Mouse (Mus musculus) erythroblast, embryonic 14.5 days (primary cell): ENCODE data around the gene Alg2. TPM values are rescaled to one million over a fixed set of nuclear protein-coding genes. Genes with fewer than 3 reads are reported as not detected.
A peak's percentile ranks its signal among the peaks of the same experiment; 100 is the strongest.

Experiments
- H3K27me3 ChIP-seq: 2 replicates; pipeline ENCODE4 v1.6.1; 2012; ENCODE audit warnings: inconsistent platforms; ENCODE audit not compliant: control insufficient read depth
- H3K36me3 ChIP-seq: 2 replicates; pipeline ENCODE4 v1.6.1; 2012; ENCODE audit warnings: mild to moderate bottlenecking, inconsistent platforms; ENCODE audit not compliant: control insufficient read depth
- H3K4me1 ChIP-seq: 2 replicates; pipeline ENCODE4 v1.6.1; 2012; ENCODE audit warnings: inconsistent platforms; ENCODE audit not compliant: control insufficient read depth
- H3K4me3 ChIP-seq: replicated peaks from 2 replicates; pipeline ENCODE3; 2012; ENCODE audit warnings: moderate library complexity, mild to moderate bottlenecking, inconsistent platforms
- H3K9me3 ChIP-seq: 2 replicates; pipeline ENCODE4 v1.6.1; 2012; ENCODE audit warnings: low read length, inconsistent platforms, mixed read lengths; ENCODE audit not compliant: control insufficient read depth
- GATA1 ChIP-seq: IDR thresholded peaks from 2 replicates; pipeline ENCODE4 v1.6.1; 2012; ENCODE audit warnings: low read length, inconsistent platforms, mixed read lengths
- TAL1 ChIP-seq: IDR thresholded peaks from 3 replicates; pipeline ENCODE4 v1.6.1; 2012; ENCODE audit warnings: low read length, inconsistent platforms, mixed read lengths
- polyA plus RNA-seq: library from polyadenylated mRNA; stranded (reverse); fragments of >175 nt; gene quantifications from 2 replicates; pipeline ENCODE4 v1.2.3, GENCODE M21; 2012

Gene Alg2
- polyA plus RNA-seq, 1 experiment = 0.12 TPM

DNA sequence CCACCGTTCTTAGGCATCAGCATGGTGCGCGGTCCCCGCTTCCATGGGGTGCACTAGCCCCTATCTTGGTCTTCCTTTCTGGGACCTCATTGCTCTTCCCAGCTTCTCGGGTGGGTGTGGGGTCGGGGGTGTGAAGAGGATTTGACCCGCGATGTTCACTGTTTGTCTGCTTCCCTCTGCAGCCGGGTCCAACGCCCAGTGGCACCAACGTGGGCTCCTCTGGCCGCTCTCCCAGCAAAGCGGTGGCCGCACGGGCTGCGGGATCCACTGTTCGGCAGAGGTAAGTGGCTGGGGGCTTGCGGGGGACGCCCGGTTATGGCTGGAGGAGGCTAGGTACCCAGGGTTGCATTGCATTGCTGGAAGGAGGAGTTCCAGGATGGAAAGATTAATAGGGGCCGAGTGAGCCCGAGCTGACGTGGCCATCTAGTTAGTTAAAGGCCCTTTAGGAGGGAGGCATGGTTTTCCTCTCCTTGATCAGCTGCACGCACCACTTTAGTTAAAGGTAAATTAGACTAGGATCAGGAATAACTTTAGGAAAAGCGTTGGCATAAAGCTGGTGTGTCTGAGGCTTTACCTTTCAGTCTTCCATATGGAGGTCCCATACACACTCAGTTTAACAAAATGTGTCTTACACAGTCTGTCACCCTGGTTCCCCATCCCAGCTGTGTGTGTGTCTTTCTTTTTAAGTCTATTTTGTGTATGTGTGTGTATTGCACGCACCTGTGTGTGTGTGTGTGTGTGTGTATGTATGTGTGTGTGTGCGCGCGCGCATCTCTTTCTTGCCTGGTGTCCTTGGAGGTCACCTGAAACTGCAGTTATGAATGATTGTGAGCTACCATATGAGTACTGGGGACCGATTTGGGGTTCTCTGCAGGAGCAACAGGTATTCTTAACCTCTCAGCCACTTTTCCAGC lies 854 bp upstream of the Alg2 start:
- peaks cover 62% of the 10 kb centered on the region for H3K36me3 ChIP-seq
- no peak for TF ChIP-seq GATA1
- no peak for TF ChIP-seq TAL1
- peaks cover 31% of the 10 kb centered on the region for H3K4me1 ChIP-seq
- H3K9me3 ChIP-seq = peaks cover 5% of the 10 kb centered on the region
- peak overlapping the region; percentile 79 for H3K4me3 ChIP-seq
- no peaks in the 10 kb centered on the region for H3K27me3 ChIP-seq

DNA sequence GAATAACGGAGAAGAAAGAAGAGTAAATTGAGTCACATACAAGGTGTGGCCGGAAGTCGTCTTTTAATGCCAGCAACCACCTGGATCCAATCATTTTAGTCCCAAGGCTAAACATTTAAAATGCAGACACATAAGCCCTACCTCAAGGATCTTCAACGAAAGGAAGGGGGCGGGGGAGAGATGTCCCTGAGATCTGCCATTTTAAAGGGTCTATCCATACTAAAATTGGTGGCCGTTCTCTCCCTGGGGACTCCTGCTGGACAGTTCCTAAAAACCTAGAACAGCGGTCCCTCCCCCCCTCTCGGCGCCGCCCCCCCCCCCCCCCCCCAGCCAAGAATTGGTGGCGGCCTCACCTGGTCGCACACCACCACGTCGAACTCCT lies 556 bp downstream of the Alg2 start:
- TF ChIP-seq GATA1 (no peak), TAL1 (no peak)
- Histone ChIP-seq H3K36me3 (peaks cover 67% of the 10 kb centered on the region), H3K4me1 (peaks cover 31% of the 10 kb centered on the region), H3K4me3 (peak overlapping the region; percentile 79), H3K27me3 (no peaks in the 10 kb centered on the region), H3K9me3 (peaks cover 9% of the 10 kb centered on the region)

DNA sequence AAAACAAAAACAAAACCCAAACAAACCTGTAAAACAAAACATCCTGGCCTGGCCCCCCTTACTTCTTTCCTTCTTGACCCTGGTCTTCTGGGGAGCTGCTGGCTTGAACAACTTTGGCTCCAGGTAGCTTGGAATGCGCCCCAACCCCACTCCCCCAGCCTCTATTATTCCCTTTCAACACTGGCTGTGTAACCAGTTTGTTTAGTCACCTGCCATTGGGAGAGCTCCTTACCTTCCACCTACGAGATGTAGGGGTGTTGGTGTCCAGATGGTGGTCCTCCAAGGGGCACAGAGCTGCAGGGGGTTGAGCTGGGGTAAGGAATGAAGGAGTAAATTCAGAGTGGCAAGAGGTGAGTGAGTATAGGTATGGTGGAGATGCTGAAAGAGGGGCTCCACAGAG lies 6.9 kb downstream of the Alg2 start:
- Histone ChIP-seq H3K36me3 (peaks cover 54% of the 10 kb centered on the region), H3K4me1 (peaks cover under 1% of the 10 kb centered on the region; the same call in 1 of the 2 replicates), H3K27me3 (no peaks in the 10 kb centered on the region), H3K9me3 (peaks cover 11% of the 10 kb centered on the region), H3K4me3 (no peak overlapping the region)
- no peak for TF ChIP-seq TAL1
- no peak for TF ChIP-seq GATA1

DNA sequence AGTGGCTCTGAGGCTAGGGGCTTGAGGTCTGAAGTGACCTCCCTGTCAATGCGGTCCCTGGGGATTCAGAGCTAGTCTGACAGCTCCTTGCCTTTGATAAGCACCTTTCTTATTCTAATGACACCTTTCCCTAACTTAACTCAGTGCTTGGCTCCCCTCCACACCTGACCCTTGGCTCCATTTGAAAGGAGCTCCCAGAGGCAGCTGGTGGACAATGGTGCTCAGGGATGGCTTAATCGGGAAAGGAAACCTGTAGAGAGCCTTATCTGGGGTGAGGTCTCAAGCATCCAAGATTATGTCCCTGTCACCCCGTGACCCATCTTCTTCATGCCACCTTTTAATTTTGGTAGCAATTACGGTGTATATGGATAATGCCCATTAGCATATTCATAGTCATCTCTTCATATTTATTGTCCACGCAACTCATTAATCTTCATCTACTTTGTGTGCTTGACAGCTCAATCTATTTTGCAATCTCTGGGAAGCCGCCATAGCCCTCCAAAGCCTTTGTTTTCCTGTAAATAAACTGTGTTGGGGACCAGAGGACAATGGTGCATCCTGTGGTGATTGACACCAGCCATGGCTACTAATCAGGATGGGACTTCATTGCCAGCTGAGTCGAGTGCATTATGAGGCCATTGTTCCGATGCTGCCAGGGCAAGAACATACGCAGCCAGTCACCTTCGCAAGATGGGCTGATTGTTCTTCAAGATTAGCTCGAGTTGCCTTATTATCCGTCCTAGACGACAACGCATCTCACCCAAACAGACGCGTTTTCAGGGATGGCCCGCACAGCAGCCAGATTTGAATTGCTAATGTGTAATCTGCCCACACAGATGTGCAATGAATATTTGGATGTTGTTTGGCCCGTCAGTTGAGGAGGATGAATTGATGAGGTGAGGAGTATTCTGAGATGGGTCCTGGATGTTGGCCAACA lies 24.3 kb downstream of the Alg2 start:
- no peak overlapping the region for H3K4me3 ChIP-seq
- no peak for TF ChIP-seq GATA1
- TF ChIP-seq TAL1 = no peak
- no peaks in the 10 kb centered on the region for H3K36me3 ChIP-seq

DNA sequence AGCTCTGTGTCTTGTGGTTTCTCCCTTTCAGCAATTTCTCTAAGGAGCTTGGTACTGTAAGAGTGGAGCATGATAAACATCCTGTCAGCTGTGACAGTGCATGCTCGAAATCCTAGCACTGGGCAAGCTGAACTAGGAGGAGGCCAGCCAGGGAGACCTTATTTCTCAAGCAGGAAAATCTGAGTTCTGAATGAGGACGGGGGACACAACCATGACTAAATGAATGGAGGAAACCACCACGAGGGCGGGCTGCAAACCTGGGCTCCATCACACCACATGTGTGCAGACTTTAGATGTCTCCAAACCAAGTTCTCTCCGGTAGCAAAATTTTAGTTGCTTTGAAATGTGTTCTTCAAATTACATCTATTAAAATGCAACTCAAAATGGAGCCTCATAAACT lies 25.0 kb downstream of the Alg2 start:
- Histone ChIP-seq H3K27me3 (no peaks in the 10 kb centered on the region; the same call in 1 of the 2 replicates), H3K9me3 (no peaks in the 10 kb centered on the region; the same call in 1 of the 2 replicates), H3K36me3 (no peaks in the 10 kb centered on the region), H3K4me1 (no peaks in the 10 kb centered on the region), H3K4me3 (no peak overlapping the region)
- TF ChIP-seq GATA1 = no peak
- no peak for TF ChIP-seq TAL1

More for the DNA sequence above, 24.3 kb downstream of the Alg2 start:
- Histone ChIP-seq H3K4me1 (no peaks in the 10 kb centered on the region), H3K27me3 (no peaks in the 10 kb centered on the region; the same call in 1 of the 2 replicates), H3K9me3 (no peaks in the 10 kb centered on the region; the same call in 1 of the 2 replicates)

DNA sequence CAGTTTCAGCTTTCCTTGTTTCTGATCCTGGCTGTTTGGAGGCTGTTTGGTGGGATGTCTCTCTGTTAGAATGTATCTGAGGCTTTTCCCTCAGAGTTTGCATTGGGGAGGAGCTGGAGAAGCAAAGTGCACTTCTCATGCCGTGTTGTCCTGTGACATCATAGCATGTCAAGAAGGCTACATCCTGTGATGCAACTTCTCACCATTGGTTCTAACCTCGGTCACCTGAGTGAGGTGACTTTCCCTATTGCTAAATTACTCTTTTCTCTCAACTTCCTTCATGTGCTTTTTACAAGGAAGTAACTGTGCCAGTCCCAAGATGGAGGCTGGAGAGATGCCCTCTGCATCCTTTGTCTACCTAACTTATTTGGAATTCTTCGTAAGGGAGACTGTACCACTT lies 25.6 kb downstream of the Alg2 start:
- Histone ChIP-seq H3K36me3 (no peaks in the 10 kb centered on the region), H3K9me3 (no peaks in the 10 kb centered on the region), H3K27me3 (no peaks in the 10 kb centered on the region; the same call in 1 of the 2 replicates), H3K4me1 (no peaks in the 10 kb centered on the region), H3K4me3 (no peak overlapping the region)
- no peak for TF ChIP-seq GATA1
- no peak for TF ChIP-seq TAL1

DNA sequence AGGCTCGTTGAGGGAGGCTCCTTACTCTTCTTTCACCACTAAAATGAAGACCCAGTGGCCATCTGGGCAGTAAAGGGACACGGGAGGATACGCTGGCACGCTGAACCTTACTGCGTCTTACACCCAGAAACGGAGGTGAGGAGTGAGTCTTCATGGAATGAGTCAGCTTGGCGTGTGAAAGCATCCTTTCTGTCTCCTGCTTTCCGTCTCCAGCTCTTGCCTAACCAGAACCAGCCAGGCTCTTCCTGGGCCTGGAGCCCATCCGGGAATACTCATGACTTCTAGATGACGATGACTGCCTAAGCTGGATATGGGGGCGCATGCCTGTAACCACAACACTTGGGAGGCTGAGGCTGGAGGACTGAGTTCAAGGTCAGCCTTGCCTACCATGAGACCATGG lies 33.2 kb downstream of the Alg2 start:
- Histone ChIP-seq H3K36me3 (no peaks in the 10 kb centered on the region), H3K27me3 (peaks cover 7% of the 10 kb centered on the region), H3K4me3 (no peak overlapping the region), H3K9me3 (no peaks in the 10 kb centered on the region), H3K4me1 (peaks cover 12% of the 10 kb centered on the region)
- no peak for TF ChIP-seq GATA1
- no peak for TF ChIP-seq TAL1

DNA sequence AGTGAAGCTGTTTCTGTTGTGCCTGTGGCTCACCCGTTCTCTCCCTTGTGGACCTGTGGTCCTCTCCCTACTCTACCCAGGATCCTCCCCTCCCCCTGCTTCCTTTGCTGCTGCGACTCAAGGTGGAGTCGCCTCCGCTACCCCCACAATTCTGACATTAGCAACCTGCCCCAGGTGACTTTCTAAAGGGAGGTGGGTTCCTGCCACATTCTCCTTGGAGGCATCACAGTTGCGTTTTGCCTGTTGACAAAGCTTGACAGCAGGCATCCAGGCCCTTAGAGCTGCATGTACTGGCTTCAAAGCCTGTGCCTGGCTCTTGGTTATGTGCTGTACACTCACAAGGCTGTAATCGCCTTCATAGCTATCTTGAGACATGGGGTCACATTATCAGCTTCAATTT lies 35.2 kb downstream of the Alg2 start:
- TF ChIP-seq TAL1 = no peak
- no peak for TF ChIP-seq GATA1
- H3K36me3 ChIP-seq = no peaks in the 10 kb centered on the region
- peaks cover 12% of the 10 kb centered on the region for H3K4me1 ChIP-seq

More for the DNA sequence above, 35.2 kb downstream of the Alg2 start:
- Histone ChIP-seq H3K9me3 (no peaks in the 10 kb centered on the region), H3K4me3 (no peak overlapping the region), H3K27me3 (peaks cover 7% of the 10 kb centered on the region)
